In the genomic region with DNA sequence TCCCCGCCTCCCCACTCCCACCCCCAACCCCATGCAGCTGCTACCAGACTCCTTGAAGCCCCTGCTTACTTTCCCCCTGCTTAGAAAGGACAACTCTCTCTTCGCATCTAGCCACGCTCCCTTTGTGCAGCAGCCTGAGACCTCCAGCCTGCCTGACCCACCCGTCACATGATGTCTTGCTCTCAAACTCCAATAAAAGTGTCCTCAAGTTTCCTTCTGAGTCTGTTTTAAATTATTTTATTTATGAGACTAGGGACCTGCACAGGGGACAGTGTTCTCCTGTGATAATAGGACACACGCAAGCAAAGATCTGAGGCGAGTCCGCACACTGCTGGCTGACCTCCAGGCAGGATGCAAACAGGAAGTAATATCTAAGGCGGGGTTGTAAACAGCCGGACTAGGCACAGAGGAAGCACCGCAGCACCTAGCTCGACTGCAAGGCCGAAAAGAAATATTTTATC, we compare ENCODE assay signal across 8 mouse cellular contexts. TPM values are rescaled to one million over a fixed set of nuclear protein-coding genes. Genes with fewer than 3 reads are reported as not detected.
DNase-seq lines count a peak whose midpoint lies in the region; ATAC-seq and TF ChIP-seq lines count a peak whose summit lies in the region.

No protein-coding gene starts in this region.

- no peaks in the 10 kb centered on the region for H3K36me3 ChIP-seq in ES-Bruce4 (ENCODE audit: control insufficient read depth, insufficient read depth, low read length, poor library complexity, severe bottlenecking)
- H3K36me3 ChIP-seq in hindbrain, postnatal 0 days (ENCODE audit: insufficient read depth, low read length) = no peaks in the 10 kb centered on the region
- no peaks in the 10 kb centered on the region for H3K36me3 ChIP-seq in liver, embryonic 12.5 days

- peak overlapping the region; percentile 52 for H3K4me2 ChIP-seq in hindbrain, postnatal 0 days (ENCODE audit: low read depth, low read length)
- peak overlapping the region; percentile 71 for H3K4me2 ChIP-seq in liver, embryonic 12.5 days

- no peak for TF ChIP-seq POLR2A in ES-Bruce4 (IDR thresholded peaks at IDR 0.05; ENCODE audit: insufficient read depth, low read length)
- TF ChIP-seq POLR2A in bone marrow macrophage, adult 2 months (IDR thresholded peaks at IDR 0.05; ENCODE audit: borderline replicate concordance, low read depth, low read length) = no peak

- 0 out of 2 replicates have a peak, but pooled peaks have one; percentile 38 for ATAC-seq in hindbrain, postnatal 0 days
- ATAC-seq in liver, embryonic 12.5 days = peak; percentile 78
- ATAC-seq in monocyte, adult 5-6 weeks (replicated peaks; ENCODE audit: insufficient number of reproducible peaks, low FRiP score, low TSS enrichment, poor library complexity, severe bottlenecking) = 0 out of 2 replicates have a peak, but pooled peaks have one; percentile 40

- TF ChIP-seq EP300 in ES-Bruce4 (IDR thresholded peaks at IDR 0.05; ENCODE audit: insufficient read depth, low read depth, low read length) = no peak

- H3K9ac ChIP-seq in ES-Bruce4 (ENCODE audit: low read depth, poor library complexity, severe bottlenecking) = peak overlapping the region; percentile 71
- peak overlapping the region; percentile 21; the same call in 1 of the 2 replicates for H3K9ac ChIP-seq in hindbrain, postnatal 0 days (replicated peaks; ENCODE audit: low read length)
- peak overlapping the region; percentile 60 for H3K9ac ChIP-seq in liver, embryonic 12.5 days

- no peaks in the 10 kb centered on the region for H3K9me3 ChIP-seq in ES-Bruce4 (replicated peaks; ENCODE audit: control insufficient read depth, insufficient read depth, low read length, poor library complexity, severe bottlenecking)
- no peaks in the 10 kb centered on the region for H3K9me3 ChIP-seq in hindbrain, postnatal 0 days (ENCODE audit: low read length)
- no peaks in the 10 kb centered on the region for H3K9me3 ChIP-seq in liver, embryonic 12.5 days (replicated peaks)

- intact Hi-C loops in gastrocnemius, postnatal 14 days (cut with DNase I; ENCODE audit: low total_unique reads) = no loop called here

- peak; percentile 56 for DNase-seq in gastrocnemius, postnatal 14 days
- peak; percentile 42 for DNase-seq in hindbrain, postnatal 0 days (ENCODE audit: low spot score)
- peak; percentile 53 for DNase-seq in yolk sac, embryonic 10.5 days (ENCODE audit: low spot score)
- no peak for DNase-seq in frontal cortex, postnatal 14 days (ENCODE audit: low spot score in 2 of 2)

- peaks cover 2% of the 10 kb centered on the region for H3K4me1 ChIP-seq in ES-Bruce4 (ENCODE audit: control insufficient read depth, insufficient read depth, low read length)
- peaks cover 2% of the 10 kb centered on the region; the same call in 1 of the 2 replicates for H3K4me1 ChIP-seq in bone marrow macrophage, adult 2 months (ENCODE audit: control insufficient read depth, insufficient read depth, low read length)
- H3K4me1 ChIP-seq in hindbrain, postnatal 0 days (ENCODE audit: insufficient read depth, low read length) = no peaks in the 10 kb centered on the region
- peaks cover 13% of the 10 kb centered on the region for H3K4me1 ChIP-seq in liver, embryonic 12.5 days

- no peak for TF ChIP-seq CTCF in ES-Bruce4 (IDR thresholded peaks at IDR 0.05; ENCODE audit: low read depth, low read length)
- TF ChIP-seq CTCF in bone marrow macrophage, adult 2 months (IDR thresholded peaks at IDR 0.05; ENCODE audit: low read depth, low read length) = no peak
- TF ChIP-seq CTCF in hindbrain, postnatal 0 days (IDR thresholded peaks at IDR 0.05; ENCODE audit: low read depth) = no peak

- H3K27ac ChIP-seq in ES-Bruce4 (ENCODE audit: insufficient read depth, low read length) = peak overlapping the region; percentile 26; the same call in 1 of the 2 replicates
- no peak overlapping the region for H3K27ac ChIP-seq in bone marrow macrophage, adult 2 months (ENCODE audit: insufficient read depth, low read depth, low read length)
- 0 out of 2 replicates have a peak overlapping the region, but pooled peaks have one; percentile 0 for H3K27ac ChIP-seq in hindbrain, postnatal 0 days
- no peak overlapping the region for H3K27ac ChIP-seq in liver, embryonic 12.5 days

- H3K4me3 ChIP-seq in ES-Bruce4 (ENCODE audit: low read depth, low read length) = peak overlapping the region; percentile 21; the same call in 1 of the 2 replicates
- peak overlapping the region; percentile 21; the same call in 1 of the 2 replicates for H3K4me3 ChIP-seq in bone marrow macrophage, adult 2 months (ENCODE audit: insufficient read depth, low read length)
- peak overlapping the region; percentile 20 for H3K4me3 ChIP-seq in hindbrain, postnatal 0 days (ENCODE audit: low read length)
- peak overlapping the region; percentile 49 for H3K4me3 ChIP-seq in liver, embryonic 12.5 days

- no peaks in the 10 kb centered on the region for H3K27me3 ChIP-seq in ES-Bruce4 (ENCODE audit: control insufficient read depth, insufficient read depth, low read length, poor library complexity, severe bottlenecking)
- H3K27me3 ChIP-seq in hindbrain, postnatal 0 days (ENCODE audit: insufficient read depth, low read length) = no peaks in the 10 kb centered on the region
- no peaks in the 10 kb centered on the region for H3K27me3 ChIP-seq in liver, embryonic 12.5 days (replicated peaks)

- 11% methylated on average over 12 of the region's 12 CpGs for WGBS in hindbrain, postnatal 0 days
- WGBS in liver, embryonic 12.5 days (ENCODE audit: insufficient replicate concordance) = 6% methylated on average over 12 of the region's 12 CpGs

RNA-seq across cellular contexts. Expression of a gene that starts 58.1 kb away (rescaled TPM):
- 52.6 and 59.3 TPM in 2 replicates for polyA plus RNA-seq in ES-Bruce4 (2011; ENCODE audit: insufficient read depth, insufficient read length, low read depth, missing spikeins)
- 30.8 and 31.5 TPM in 2 replicates for polyA plus RNA-seq in bone marrow macrophage, adult 2 months (2012; ENCODE audit: insufficient read depth, insufficient read length, missing spikeins)
- total RNA-seq in gastrocnemius, postnatal 14 days (2021) = 10 to 100 TPM; 42.9 to 48.7 TPM
- 96.6 and 155 TPM in 2 replicates for total RNA-seq in hindbrain, postnatal 0 days (2014; rRNA removed)
- 65.5 and 68.3 TPM in 2 replicates for polyA plus RNA-seq in hindbrain, postnatal 0 days (2015; fragmentation: Nextera tagmentation; extraction: Ambion mirVana)
- 19.7 and 19.9 TPM in 2 replicates for polyA plus RNA-seq in liver, embryonic 12.5 days (2016; fragmentation: Nextera tagmentation; extraction: Ambion mirVana)
- 33.0 to 73.0 TPM (median 36.9 TPM) in 3 replicates for total RNA-seq in monocyte, adult 5-6 weeks (2017)

Comparison
In these comparisons a context has a peak if more than half of its experiments do, and no peak if none do; other contexts are left out.
1. H3K27ac ChIP-seq: peak in ES-Bruce4 (single experiment) and hindbrain, postnatal 0 days (single experiment); none in bone marrow macrophage, adult 2 months (single experiment) and liver, embryonic 12.5 days (single experiment).
2. H3K9ac ChIP-seq: peak in every context shown above with its lines; median percentile 71 in ES-Bruce4; 60 in liver, embryonic 12.5 days; 21 in hindbrain, postnatal 0 days.
3. DNase-seq: peak in gastrocnemius, postnatal 14 days (single experiment), hindbrain, postnatal 0 days (single experiment) and yolk sac, embryonic 10.5 days (single experiment); none in frontal cortex, postnatal 14 days (0 of 2).
4. Peak in every context shown above with its lines, with median percentiles within 50 percentile points of each other: H3K4me3 ChIP-seq and ATAC-seq.